Mouse (Mus musculus) E14TG2a.4 (cell line): ENCODE results near the gene Gal3st1.

ENCODE experiments used
- CTCF ChIP-seq: conservative IDR thresholded peaks from 2 replicates; pipeline ENCODE4 v1.5.1; 2014; ENCODE audit warnings: low read length
- NANOG ChIP-seq: IDR thresholded peaks from 2 replicates; pipeline ENCODE4 v1.6.1; 2014; ENCODE audit warnings: borderline replicate concordance, low read length, mixed read lengths
- POU5F1 ChIP-seq: IDR thresholded peaks from 2 replicates; pipeline ENCODE4 v1.6.1; 2014; ENCODE audit warnings: low read length, borderline replicate concordance

GRCm38 (mm10) chr11:4041123-4041625 lies 57.7 kb downstream of the Gal3st1 start:
- TF ChIP-seq CTCF (no peak), POU5F1 (no peak), NANOG (no peak)
